Mouse (Mus musculus) hindbrain, embryonic 15.5 days (tissue): ENCODE data around the gene Ryr3. TPM values are rescaled to one million over a fixed set of nuclear protein-coding genes. Genes with fewer than 3 reads are reported as not detected.

Source experiments
- ATAC-seq: fragments of 200-750 bp; cut with Nextera tagmentation; 2 replicates; pipeline ENCODE4 v1.8.0; 2017; ENCODE audit warnings: low read depth, moderate number of reproducible peaks, moderate TSS enrichment; ENCODE audit not compliant: low FRiP score
- H3K27ac ChIP-seq: fragments of 300-500 bp; sonication (generic); replicated peaks from 2 replicates; pipeline ENCODE4 v1.5.1; 2015; ENCODE audit warnings: mild to moderate bottlenecking, inconsistent platforms
- H3K27me3 ChIP-seq: fragments of 300-500 bp; sonication (generic); 2 replicates; pipeline ENCODE4 v1.6.1; 2015; ENCODE audit warnings: control low read depth, inconsistent platforms
- H3K36me3 ChIP-seq: fragments of 300-500 bp; sonication (generic); 2 replicates; pipeline ENCODE4 v1.6.1; 2015; ENCODE audit warnings: control low read depth, inconsistent platforms
- H3K4me1 ChIP-seq: fragments of 300-500 bp; sonication (generic); replicated peaks from 2 replicates; pipeline ENCODE4 v1.6.1; 2015; ENCODE audit warnings: control low read depth, inconsistent platforms
- H3K4me2 ChIP-seq: fragments of 300-500 bp; sonication (generic); 2 replicates; pipeline ENCODE4 v1.6.1; 2015; ENCODE audit warnings: moderate library complexity, mild to moderate bottlenecking, inconsistent platforms
- H3K4me3 ChIP-seq: fragments of 300-500 bp; sonication (generic); 2 replicates; pipeline ENCODE4 v1.5.1; 2015; ENCODE audit warnings: mild to moderate bottlenecking, inconsistent platforms
- H3K9ac ChIP-seq: fragments of 300-500 bp; sonication (generic); 2 replicates; pipeline ENCODE4 v1.6.1; 2015; ENCODE audit warnings: inconsistent platforms
- H3K9me3 ChIP-seq: fragments of 300-500 bp; sonication (generic); 2 replicates; pipeline ENCODE4 v1.6.1; 2016; ENCODE audit warnings: control low read depth, inconsistent platforms
- WGBS: fragments of 180-500 bp; shearing (Covaris S2); methylation state at CpG from one replicate; pipeline ENCODE4 v1.1.7; 2015; 5-methylcytosine and 5-hydroxymethylcytosine counted together
- polyA plus RNA-seq: library from polyadenylated mRNA; unstranded; fragments of >200 nt; fragmentation: Nextera tagmentation; extraction: Ambion mirVana; gene quantifications from 2 replicates; pipeline ENCODE4 v1.2.1, GENCODE M21; 2015

The Ryr3 gene
- polyA plus RNA-seq, 1 experiment from 2014 or later, result 5.5 TPM

- H3K4me3 ChIP-seq, result no peak overlapping the region
- WGBS, result 62% methylated on average over 4 of the region's 4 CpGs
- no peaks in the 10 kb centered on the region for H3K4me1 ChIP-seq
- H3K9me3 ChIP-seq, result no peaks in the 10 kb centered on the region
- ATAC-seq, result no peak
- no peaks in the 10 kb centered on the region for H3K27me3 ChIP-seq
- H3K36me3 ChIP-seq, result no peaks in the 10 kb centered on the region
- H3K4me2 ChIP-seq, result no peak overlapping the region
- H3K27ac ChIP-seq, result no peak overlapping the region
- H3K9ac ChIP-seq, result no peak overlapping the region
These were observed 332.3 kb downstream of the Ryr3 start for GRCm38 (mm10) chr2:112884456-112885114.

GRCm38 (mm10) chr2:112881805-112882204, 335.1 kb downstream of the Ryr3 start:
- H3K27me3 ChIP-seq, result no peaks in the 10 kb centered on the region
- 88% methylated on average over 2 of the region's 2 CpGs for WGBS
- H3K9me3 ChIP-seq, result no peaks in the 10 kb centered on the region
- no peak for ATAC-seq
- no peak overlapping the region for H3K9ac ChIP-seq
- no peaks in the 10 kb centered on the region for H3K36me3 ChIP-seq
- no peak overlapping the region for H3K4me3 ChIP-seq
- H3K4me2 ChIP-seq, result no peak overlapping the region
- H3K4me1 ChIP-seq, result no peaks in the 10 kb centered on the region
- no peak overlapping the region for H3K27ac ChIP-seq

- no peak overlapping the region for H3K4me3 ChIP-seq
- WGBS, result 73% methylated on average over 1 of the region's 1 CpGs
These were observed 335.5 kb downstream of the Ryr3 start for GRCm38 (mm10) chr2:112881376-112881775.

GRCm38 (mm10) chr2:112877404-112877803, 339.5 kb downstream of the Ryr3 start:
- WGBS, result 67% methylated on average over 3 of the region's 3 CpGs
- Histone ChIP-seq H3K4me3 (no peak overlapping the region), H3K9me3 (no peaks in the 10 kb centered on the region), H3K4me2 (no peak overlapping the region), H3K36me3 (no peaks in the 10 kb centered on the region), H3K9ac (no peak overlapping the region), H3K4me1 (no peaks in the 10 kb centered on the region), H3K27me3 (no peaks in the 10 kb centered on the region), H3K27ac (no peak overlapping the region)
- ATAC-seq, result no peak

More at GRCm38 (mm10) chr2:112881376-112881775, 335.5 kb downstream of the Ryr3 start:
- no peak overlapping the region for H3K9ac ChIP-seq
- no peaks in the 10 kb centered on the region for H3K27me3 ChIP-seq
- no peaks in the 10 kb centered on the region for H3K9me3 ChIP-seq
- no peak overlapping the region for H3K4me2 ChIP-seq
- no peaks in the 10 kb centered on the region for H3K4me1 ChIP-seq
- no peak overlapping the region for H3K27ac ChIP-seq
- H3K36me3 ChIP-seq, result no peaks in the 10 kb centered on the region
- no peak for ATAC-seq

- no peak for ATAC-seq
- H3K27ac ChIP-seq, result no peak overlapping the region
- no peaks in the 10 kb centered on the region for H3K36me3 ChIP-seq
- H3K9ac ChIP-seq, result no peak overlapping the region
- no peaks in the 10 kb centered on the region for H3K27me3 ChIP-seq
- H3K4me3 ChIP-seq, result no peak overlapping the region
- H3K4me1 ChIP-seq, result no peaks in the 10 kb centered on the region
- WGBS, result 59% methylated on average over 2 of the region's 2 CpGs
- no peak overlapping the region for H3K4me2 ChIP-seq
- H3K9me3 ChIP-seq, result no peaks in the 10 kb centered on the region
These were observed 350.8 kb downstream of the Ryr3 start for GRCm38 (mm10) chr2:112866043-112866551.

- Histone ChIP-seq H3K27ac (no peak overlapping the region), H3K4me3 (no peak overlapping the region), H3K36me3 (no peaks in the 10 kb centered on the region), H3K27me3 (no peaks in the 10 kb centered on the region), H3K4me2 (no peak overlapping the region), H3K9me3 (no peaks in the 10 kb centered on the region), H3K4me1 (no peaks in the 10 kb centered on the region), H3K9ac (no peak overlapping the region)
- WGBS, result 95% methylated on average over 4 of the region's 4 CpGs
- no peak for ATAC-seq
These were observed 355.1 kb downstream of the Ryr3 start for GRCm38 (mm10) chr2:112861792-112862191.

- Histone ChIP-seq H3K4me3 (no peak overlapping the region), H3K9me3 (peaks cover 5% of the 10 kb centered on the region; the same call in 1 of the 2 replicates), H3K9ac (no peak overlapping the region), H3K36me3 (no peaks in the 10 kb centered on the region), H3K4me1 (no peaks in the 10 kb centered on the region; the same call in 1 of the 2 replicates), H3K4me2 (no peak overlapping the region), H3K27me3 (no peaks in the 10 kb centered on the region), H3K27ac (no peak overlapping the region)
- WGBS, result 41% methylated on average over 4 of the region's 4 CpGs
- peak; percentile 70; the same call in 1 of the 2 replicates for ATAC-seq
These were observed 371.0 kb downstream of the Ryr3 start for GRCm38 (mm10) chr2:112845583-112846512.

- H3K4me3 ChIP-seq, result no peak overlapping the region
- H3K36me3 ChIP-seq, result no peaks in the 10 kb centered on the region
- no peaks in the 10 kb centered on the region for H3K27me3 ChIP-seq
- WGBS, result 37% methylated on average over 3 of the region's 3 CpGs
- no peaks in the 10 kb centered on the region for H3K9me3 ChIP-seq
- no peak overlapping the region for H3K9ac ChIP-seq
- no peaks in the 10 kb centered on the region; the same call in 1 of the 2 replicates for H3K4me1 ChIP-seq
- no peak overlapping the region for H3K4me2 ChIP-seq
- no peak for ATAC-seq
- no peak overlapping the region for H3K27ac ChIP-seq
These were observed 374.0 kb downstream of the Ryr3 start for GRCm38 (mm10) chr2:112842877-112843276.

GRCm38 (mm10) chr2:112831423-112832305, 385.2 kb downstream of the Ryr3 start:
- no peak overlapping the region for H3K27ac ChIP-seq
- H3K9me3 ChIP-seq, result no peaks in the 10 kb centered on the region
- H3K4me3 ChIP-seq, result no peak overlapping the region
- WGBS, result 16% methylated on average over 4 of the region's 4 CpGs
- no peaks in the 10 kb centered on the region for H3K4me1 ChIP-seq
- no peaks in the 10 kb centered on the region for H3K36me3 ChIP-seq
- no peaks in the 10 kb centered on the region for H3K27me3 ChIP-seq
- no peak for ATAC-seq
- H3K4me2 ChIP-seq, result no peak overlapping the region
- no peak overlapping the region for H3K9ac ChIP-seq

GRCm38 (mm10) chr2:112826571-112826970, 390.3 kb downstream of the Ryr3 start:
- no peaks in the 10 kb centered on the region for H3K27me3 ChIP-seq
- no peak overlapping the region for H3K4me3 ChIP-seq
- no peak for ATAC-seq
- no peak overlapping the region for H3K9ac ChIP-seq
- H3K27ac ChIP-seq, result no peak overlapping the region
- WGBS, result 48% methylated on average over 4 of the region's 4 CpGs
- H3K4me2 ChIP-seq, result no peak overlapping the region
- no peaks in the 10 kb centered on the region for H3K4me1 ChIP-seq
- no peaks in the 10 kb centered on the region for H3K36me3 ChIP-seq
- H3K9me3 ChIP-seq, result no peaks in the 10 kb centered on the region

- Histone ChIP-seq H3K36me3 (no peaks in the 10 kb centered on the region), H3K9me3 (no peaks in the 10 kb centered on the region), H3K4me2 (no peak overlapping the region), H3K9ac (no peak overlapping the region), H3K27ac (no peak overlapping the region), H3K27me3 (no peaks in the 10 kb centered on the region), H3K4me3 (no peak overlapping the region), H3K4me1 (no peaks in the 10 kb centered on the region)
- ATAC-seq, result peak; percentile 51; the same call in 1 of the 2 replicates
- WGBS, result 36% methylated on average over 3 of the region's 3 CpGs
These were observed 394.2 kb downstream of the Ryr3 start for GRCm38 (mm10) chr2:112822721-112823120.
